Mouse (Mus musculus) E14TG2a.4 (cell line): ENCODE measurements around the gene Cdon.

ENCODE experiments used
- CTCF ChIP-seq: conservative IDR thresholded peaks from 2 replicates; pipeline ENCODE4 v1.5.1; 2014; ENCODE audit warnings: low read length
- NANOG ChIP-seq: IDR thresholded peaks from 2 replicates; pipeline ENCODE4 v1.6.1; 2014; ENCODE audit warnings: borderline replicate concordance, low read length, mixed read lengths
- POU5F1 ChIP-seq: IDR thresholded peaks from 2 replicates; pipeline ENCODE4 v1.6.1; 2014; ENCODE audit warnings: low read length, borderline replicate concordance

DNA sequence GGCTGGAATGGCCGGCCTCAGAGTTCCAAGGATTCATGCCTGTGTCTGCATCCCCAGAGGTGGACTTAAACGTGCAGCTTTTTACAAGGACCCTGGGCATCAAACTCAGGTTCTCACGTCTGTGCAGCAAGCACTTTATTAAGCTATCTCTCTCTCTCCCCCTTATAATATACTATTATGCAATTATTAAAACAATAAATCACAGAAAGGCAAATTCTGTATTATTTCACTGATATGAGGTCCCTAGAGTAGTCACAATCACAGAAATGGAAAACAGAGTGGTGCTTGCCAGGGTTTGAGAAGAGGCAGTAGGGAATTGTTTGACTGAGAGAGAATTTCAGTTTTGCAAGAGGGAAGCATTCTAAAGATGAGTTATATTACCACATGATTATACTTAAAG lies 108.2 kb downstream of the Cdon start:
- TF ChIP-seq CTCF, result no peak
- TF ChIP-seq NANOG, result no peak
- TF ChIP-seq POU5F1, result no peak
